Mouse (Mus musculus): ENCODE results near the gene Hapln1.

GRCm38 (mm10) chr13:89564518-89564917 is 24.9 kb downstream of the Hapln1 start:
- TF ChIP-seq TAL1 (IDR thresholded peaks at IDR 0.05; ENCODE audit: low read length) (no peak), GATA1 (IDR thresholded peaks at IDR 0.05; ENCODE audit: low read length) (no peak)
